Mouse (Mus musculus) naive thymus-derived CD4-positive, alpha-beta T cell, adult 2 months (primary cell): Measurements from ENCODE around the gene Arhgef28.

Experiments
- DNase-seq: peaks from one replicate; pipeline ENCODE4 v3.0.0-alpha.2; 2011; ENCODE audit warnings: low read depth

Arhgef28 gene

DNA sequence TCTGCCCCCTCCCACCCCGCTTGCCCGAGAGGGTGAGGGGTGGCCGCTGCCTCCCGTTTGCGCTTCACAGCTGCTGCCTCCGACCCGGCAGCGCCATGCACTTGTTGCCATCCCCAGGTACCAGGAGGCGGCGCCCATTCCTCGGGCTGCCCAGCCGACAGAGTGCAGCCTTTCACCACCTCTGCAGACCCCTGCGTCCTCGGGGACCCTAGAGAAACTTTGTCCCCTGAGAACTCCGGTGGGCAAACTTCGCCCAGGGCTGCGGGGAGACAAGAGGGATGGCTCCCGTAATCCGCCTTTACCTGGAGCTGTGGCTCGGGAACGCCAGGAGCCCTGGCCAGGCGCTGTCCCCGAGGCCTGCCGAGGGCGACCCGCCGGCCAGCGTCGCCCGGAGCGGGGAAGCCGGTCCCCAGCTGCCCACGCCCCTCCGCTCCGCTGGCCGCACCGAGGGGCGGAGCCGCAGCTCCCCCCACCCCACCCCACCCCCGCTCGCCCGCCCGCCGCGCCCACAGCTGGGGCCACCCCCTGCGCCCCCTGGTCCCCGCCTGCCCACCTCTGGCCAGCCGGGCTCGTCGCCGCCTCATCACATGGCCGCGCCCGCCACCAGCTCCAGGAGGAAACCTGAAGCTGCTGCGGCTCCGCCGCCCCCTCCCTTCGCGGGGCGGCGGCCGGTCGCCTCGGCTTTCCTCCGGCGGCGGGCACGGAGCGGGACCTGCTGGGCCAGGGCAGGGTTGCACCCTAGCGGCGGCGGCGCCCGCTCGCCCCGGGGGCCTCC, at the start of gene Arhgef28:
Gene Arhgef28 (minus strand): TSS at position 669 of the 775 bp plus-strand sequence.
- peak; percentile 4 for DNase-seq

DNA sequence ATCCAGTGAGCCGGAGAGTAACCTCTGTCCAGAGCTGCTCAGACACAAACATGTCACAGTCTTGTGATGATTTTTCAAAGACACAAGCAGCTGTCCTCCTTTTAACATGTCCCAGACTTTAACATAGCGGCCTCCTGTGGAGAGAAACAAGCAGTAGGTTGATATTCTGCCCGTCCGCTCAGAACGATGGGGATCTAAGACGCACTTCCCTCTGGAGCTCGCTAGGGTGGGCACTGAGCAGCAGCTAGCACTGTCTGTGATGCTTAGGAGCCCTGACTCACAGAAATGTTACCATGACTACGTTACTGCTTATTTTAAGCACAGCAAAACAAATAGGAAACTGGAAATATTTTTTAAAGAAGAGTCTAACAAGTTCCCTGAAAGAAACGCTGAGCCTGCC, 48.7 kb upstream of the Arhgef28 start:
- no peak for DNase-seq

DNA sequence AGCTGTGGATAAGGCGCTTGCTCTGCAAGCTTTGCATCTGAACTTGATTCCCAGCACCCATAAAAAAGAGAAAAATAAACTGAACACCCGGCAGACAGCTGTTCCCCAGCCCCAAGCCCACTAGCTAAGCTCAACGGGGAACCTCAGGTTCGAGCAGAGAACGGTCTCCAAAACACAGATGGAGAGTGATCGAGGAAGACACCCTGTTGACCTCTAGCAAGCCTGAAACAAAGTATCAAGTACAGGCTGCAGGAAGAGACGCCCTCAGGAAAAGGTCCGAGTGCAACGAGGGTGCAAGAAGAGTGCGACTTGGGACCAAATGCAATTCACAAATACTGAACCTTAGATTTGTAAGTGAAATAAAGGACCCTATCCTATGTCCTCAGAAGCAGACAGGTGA, 43.4 kb upstream of the Arhgef28 start:
- no peak for DNase-seq

DNA sequence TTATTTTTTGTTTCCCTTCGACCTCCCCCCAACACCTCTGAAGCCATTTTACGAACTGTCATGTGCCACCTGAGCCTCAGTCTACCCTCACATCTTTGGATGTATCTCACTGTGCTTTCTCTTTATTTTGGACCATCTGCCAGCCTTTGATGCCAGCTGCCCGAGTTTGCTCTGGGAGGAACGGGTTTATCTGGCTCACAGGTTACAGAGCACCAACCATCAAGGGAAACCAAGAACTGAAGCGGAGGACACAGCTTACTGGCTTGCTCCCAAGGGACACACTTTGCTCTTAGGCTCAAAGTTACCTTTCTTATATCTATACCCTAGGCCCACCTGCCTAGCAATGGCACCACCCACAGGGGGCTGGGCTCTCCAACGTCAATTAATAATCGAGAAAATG, 39.1 kb upstream of the Arhgef28 start:
- no peak for DNase-seq

DNA sequence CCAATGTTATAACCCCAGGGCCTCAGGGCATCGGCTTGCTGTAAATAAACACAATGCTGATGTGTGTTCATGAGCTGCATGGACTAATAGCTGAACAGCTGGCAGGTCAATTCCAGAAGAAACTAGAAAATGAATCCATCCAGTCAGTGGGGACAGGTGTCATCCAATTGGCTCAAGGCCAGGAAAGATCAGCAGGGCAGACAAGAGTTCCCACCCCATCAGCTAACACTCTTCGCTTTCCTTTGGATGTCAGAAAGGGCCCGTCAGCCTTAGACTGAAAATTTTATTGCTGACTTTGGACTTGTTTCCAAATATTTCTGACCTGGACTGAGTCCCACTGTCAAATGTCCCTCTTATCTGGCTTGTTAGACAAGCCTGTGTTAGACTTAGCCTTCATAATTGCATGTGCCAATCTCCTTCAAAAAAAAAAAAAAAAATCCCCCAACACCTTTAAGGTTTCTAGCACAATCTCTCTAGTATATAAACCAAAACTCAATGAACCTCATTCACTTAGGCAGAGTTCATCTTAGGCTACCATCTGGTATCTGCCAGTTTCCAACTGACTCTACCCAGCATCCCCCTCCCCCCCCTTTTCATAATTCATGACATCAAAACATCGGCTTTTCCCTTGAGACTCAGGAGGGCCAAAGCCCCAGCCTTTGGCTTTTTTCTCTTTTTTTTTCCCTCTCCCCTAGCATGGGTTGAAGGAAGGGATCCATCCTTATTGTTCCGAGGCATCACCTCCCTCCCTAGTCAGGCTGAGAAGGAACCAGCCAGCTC, 38.5 kb upstream of the Arhgef28 start:
- no peak for DNase-seq

DNA sequence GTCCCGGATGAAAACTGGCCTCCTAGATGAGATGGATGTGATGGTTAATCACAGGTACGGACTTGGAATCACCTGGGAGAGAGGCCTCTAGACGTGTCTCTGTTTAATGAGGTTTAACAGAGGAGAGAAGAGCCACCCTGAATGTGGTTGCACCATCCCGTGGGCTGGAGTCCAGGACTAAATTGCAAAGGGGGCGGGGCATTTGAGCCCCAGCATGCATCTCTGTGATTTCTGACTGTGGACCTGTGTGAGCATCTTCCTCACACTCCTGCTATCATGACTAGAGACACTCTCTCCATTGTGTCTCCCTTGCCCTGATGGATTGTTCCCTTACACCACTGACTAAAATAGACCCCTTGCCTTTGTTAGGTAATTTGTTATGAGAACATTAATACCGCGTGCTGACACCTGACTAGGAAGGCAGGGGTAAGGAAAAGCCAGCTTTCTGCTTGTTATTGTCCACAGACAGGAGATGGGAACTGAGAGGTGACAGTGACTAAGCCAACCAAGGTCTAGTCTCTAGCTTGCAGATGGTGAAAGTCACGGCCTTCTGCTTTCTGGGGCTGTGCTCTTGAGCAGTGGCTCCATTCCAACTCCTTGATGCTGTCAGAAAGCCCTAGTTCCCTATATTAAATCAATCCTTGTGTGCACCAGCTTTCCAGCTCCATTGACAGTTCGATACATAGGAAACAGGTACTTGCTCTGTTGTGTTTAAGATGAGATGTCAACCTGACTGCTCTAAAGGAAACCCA, 35.5 kb upstream of the Arhgef28 start:
- no peak for DNase-seq

DNA sequence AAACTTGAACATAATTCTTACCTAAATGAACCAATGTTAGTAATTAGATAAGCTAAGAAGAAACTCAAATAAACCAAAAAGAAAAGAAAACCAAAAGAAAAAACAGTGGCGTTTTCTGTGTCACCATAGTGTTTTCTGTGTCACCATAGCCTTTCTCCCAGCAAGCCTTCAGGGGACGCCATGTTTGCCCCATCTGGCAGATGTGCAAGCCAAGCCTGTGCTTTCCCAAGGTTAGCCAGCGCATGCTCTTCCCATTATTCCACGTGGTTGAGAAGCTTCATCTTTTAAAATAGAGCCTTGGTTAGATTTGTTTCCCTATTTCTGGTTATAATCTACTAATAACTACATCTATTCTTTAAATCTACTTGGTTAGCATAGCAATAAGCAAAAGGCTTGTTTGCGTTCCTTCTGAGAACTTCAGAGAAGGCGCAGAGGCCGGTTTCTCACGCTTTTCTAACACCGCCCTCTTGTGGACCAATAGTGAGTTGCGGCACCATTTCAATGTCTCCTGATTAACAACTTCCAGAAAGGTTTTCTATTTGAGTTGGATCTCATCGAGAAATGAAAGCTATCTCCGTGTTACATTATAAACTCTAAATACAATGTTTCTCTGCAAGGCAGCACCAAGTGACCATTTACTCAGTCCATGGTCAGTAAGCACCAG, 33.9 kb upstream of the Arhgef28 start:
- DNase-seq, result peak; percentile 65

DNA sequence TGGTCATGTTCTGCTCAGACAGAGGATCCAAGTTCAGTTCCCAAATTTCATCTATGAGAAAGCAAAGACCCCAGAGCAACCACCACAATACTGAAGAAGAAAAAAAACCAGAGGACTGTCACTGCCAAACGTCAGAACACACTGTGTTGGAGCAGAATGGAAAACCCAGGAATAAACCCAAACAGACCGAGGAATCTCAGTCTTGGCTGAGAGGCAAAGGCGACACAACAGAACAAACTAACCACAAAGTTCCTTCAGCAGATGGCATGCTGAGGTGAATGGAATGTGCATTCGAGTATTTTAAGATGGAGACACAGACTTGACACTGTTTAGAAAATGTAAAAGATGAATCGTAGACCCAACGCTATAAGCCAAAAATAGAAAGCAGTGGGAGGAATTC, 29.2 kb upstream of the Arhgef28 start:
- DNase-seq, result no peak

DNA sequence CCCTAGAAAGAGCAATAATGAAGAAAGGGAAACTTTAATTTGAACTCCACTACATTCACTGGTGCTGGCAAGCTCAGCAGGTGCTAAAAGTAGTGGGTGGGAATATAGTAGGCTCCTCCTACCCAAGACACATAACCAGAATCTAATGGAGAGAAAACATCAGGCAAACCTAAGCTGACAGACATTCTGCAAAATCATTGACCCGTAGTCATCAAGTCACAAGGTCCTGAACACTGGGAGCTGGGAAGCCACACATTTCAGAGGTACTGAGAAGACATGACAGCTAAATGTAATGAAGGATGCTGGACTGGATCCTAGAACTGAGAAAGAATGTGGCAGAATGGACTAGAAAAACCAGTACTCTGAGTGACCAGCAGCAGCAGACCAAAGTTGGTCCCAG, 24.3 kb upstream of the Arhgef28 start:
- DNase-seq, result no peak

DNA sequence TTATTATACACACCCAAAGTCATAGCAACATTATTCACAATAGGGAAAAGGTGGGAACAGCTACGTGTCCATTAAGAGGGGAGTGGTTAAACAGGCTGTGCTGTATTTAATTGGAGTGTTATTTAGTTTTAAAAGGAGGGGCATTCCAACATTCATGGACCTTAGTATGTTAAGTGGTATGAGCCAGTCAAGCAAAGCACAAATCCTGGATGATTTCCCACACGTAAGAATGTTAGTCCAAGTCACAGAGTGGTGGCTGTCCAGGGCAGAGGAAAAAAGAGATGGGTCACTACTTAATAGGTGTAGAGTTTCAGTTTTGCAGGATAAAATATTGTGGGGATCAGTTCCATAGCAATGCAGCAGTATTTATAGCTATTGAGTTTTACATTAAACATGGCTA, 20.0 kb upstream of the Arhgef28 start:
- no peak for DNase-seq

DNA sequence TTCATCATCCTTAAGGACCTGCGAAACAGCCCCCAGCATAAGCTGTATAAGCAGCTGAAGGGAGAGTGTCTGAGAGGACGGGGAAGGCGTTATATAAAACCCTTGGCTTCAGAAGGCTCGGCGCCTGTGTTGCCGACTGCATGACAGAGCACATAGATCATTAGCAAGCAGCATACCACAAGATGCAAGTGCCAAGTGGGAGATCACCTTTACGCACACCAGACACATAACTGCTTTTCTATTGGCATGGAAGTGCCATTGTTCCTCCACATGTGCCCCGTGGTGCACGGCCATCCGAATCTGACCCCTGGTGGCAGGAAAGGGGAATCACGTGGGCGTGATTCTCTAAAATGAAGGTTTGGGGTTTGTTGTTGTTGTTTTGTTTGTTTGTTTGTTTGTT, 16.6 kb upstream of the Arhgef28 start:
- peak; percentile 4 for DNase-seq

DNA sequence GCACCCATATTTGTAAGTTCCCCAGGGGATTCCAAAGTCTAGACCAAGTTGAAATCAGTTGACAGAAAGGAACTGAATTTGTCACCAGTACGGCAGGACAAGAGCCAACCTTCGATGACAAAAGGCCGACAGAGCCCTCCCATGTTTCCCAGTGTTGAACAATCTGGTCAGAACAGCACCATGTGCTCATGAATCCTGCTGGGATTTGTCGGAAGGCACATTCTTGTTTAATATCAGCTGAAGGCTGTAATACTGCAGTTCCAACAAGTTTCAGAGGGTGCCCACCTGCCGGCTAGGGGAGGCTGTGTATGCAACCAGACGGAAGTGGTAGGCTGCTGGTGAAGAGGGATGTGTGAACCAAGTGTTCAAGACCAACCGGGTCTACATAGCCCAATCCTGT, 3.9 kb upstream of the Arhgef28 start:
- DNase-seq, result no peak

DNA sequence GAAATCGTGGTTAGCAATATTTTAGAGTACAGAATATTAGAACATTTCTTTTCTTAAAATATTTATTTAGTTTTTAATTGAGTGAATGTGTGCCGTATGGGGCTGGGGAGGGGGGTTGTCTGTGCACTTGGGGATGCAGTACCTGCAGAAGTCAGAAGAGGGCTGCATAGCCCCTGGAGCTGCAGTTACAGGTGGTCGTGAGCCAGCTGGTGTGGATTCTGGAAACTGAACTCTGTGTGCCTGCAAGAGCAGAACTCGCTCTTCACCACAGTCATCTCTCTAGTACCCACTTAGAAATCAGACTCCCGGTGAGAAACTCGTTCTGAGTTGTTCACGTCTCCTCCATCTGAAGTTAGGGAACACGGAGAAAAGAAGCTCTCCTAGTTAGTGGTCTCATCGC, 2.6 kb upstream of the Arhgef28 start:
- no peak for DNase-seq

DNA sequence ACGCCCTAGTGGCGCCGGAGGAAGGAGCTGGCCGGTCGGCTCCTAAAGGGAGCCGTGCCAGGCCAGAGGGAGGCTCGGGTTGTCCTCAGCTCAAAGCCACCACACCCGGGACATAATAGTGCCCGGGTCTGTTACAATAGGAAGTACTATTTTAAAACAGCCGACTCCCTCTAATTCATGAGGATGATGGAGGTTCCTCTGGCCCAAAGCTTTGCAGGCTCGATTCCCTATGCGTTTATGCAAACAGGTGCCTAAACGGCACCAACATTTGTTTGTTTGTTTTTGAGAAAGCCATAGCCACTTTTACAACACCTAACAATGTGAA, 269 bp upstream of the Arhgef28 start:
- DNase-seq, result no peak

DNA sequence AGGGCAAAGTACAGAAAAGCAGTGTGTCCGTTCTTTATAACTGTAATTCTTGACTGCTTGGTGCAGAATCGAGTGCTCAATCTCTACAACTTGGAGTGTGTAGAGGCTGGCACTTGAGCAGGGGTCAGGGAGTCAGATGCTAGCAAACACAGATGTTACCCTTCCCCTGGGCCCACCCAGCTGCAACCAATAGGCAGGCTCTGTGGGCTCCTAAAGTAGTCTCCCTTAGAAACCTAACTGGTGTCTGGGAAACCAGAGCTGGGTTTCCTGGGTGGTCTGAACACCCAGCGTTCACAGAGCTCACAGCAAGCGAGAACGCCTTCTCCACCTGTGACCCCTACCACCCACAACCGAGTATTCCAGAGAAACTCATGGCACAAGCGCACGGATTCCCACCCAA, 1.1 kb downstream of the Arhgef28 start:
- DNase-seq, result no peak

DNA sequence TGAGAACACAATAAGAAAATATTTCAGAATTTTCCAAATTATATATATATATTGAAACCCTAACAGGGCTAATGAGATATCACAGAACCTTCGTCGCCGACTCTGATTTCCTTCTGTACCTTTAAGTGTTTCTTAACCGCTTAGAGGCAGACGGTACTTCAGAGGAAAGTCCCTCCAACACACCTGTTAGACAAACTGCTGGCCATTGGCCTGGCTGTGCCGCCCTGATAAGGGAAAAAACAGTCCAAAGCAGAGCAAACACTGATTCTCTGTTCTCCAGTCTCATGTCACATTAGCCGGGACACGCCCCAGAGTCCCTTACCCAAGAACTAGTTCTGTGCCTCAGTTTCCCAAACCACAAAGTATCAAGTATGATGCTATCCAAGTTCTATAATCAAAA, 1.9 kb downstream of the Arhgef28 start:
- no peak for DNase-seq

DNA sequence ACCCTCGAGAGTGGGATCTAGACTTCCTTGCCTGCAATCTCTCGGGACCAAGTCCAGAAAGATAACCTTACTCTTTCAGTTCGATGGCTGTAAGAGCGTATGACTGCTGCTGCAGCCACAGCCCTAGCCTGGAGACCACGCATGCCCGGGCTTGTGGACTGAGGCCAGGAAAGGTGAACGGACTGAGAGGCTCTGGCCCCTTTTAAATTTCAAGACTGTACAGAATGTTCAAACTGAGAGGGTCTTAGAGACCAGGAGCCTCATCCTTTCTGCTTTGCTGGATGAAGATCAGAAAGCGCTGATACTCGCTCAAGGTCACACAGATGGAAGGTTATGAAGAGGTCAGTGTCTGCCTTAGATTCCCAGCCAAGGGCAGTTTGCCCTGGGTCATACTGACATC, 4.8 kb downstream of the Arhgef28 start:
- DNase-seq, result no peak

DNA sequence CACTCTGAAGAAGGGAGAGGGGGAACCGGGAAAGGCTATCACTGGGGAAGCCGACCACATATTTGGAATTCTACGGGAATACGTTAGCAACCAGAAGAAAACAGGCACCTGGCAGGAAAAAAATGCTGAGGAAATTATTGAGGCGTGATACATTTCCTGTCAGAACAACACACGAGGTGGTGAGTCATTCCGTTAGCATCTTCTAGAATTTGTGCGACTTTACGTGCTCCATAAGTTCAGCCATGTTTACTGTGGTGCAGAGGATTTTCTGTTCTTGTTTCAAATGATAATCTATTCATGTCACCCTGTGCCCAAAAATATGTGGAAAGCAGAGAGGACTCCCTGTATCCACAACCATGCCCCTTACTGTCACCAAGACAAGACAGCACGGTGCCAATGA, 13.6 kb downstream of the Arhgef28 start:
- no peak for DNase-seq

DNA sequence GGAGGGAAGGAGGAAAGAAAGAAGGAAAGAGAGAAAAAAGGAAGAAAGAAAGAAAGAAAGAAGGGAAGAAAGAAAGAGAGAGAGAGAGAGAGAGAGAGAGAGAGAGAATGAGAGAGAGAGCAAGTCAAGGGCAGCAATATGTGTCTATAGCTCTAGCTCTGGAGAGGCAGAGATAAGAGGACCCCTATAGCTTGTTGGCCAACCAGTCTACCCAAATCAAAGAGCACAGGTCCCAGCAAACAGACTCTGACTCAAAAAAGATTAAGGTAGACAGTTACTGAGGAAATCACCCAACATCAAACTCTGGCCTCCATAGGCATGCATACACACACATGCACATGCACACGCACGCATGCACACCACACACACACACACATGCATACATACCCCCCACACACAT, 17.7 kb downstream of the Arhgef28 start:
- DNase-seq, result no peak

DNA sequence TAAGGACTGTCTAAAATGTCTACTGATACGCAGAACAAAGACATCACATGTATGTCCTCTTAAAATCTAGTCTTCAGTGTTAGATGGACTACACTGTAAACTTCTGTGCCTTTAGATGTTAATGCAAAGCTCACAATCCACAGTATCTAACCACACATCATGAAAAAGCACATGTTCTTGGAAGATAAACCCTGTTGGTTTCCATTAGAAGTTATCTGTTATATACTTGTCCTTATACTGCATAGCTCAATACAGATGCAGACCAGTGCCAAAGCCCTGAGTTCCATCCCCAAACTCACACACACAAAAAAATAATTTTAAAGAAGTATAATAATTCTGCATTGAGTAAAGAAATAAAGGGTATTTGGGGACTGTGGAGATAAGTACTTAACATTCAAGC, 18.3 kb downstream of the Arhgef28 start:
- DNase-seq, result no peak

DNA sequence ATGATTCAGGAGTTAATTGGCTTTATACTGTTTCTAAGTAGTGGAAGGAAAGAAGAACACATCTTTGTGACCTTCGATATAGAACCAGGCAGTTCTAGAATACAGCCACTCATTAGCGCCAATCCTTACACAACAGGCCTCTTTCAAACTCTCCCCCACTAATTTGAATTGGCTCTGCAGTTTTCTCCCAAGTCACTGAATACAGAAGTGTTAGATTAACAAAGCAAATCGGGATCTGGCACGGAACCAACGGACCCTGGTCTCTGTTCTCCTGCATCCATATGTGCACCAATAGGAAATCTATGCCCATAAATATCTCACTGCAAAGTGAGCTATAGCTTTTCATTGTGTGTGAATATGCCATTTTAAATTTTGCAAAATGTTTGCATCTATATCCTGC, 20.1 kb downstream of the Arhgef28 start:
- DNase-seq, result no peak

DNA sequence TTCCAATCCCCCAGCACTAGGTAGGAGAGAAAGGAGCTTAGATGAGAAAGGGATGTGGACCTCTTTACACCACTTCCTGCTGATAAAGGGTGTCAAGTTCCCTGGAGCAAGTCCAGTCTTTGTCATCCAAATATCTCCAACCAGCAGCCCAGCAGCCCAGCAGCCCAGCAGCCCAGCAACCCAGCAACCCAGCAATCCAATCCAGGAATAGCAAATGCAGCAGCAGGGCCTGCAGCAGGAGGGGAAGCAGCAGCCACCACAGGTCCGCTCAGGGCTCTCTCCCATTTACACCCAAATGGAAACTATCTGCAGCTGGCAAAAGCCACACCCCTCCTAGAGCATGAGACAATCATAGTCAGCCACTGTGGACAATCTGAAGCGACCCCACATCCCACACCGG, 21.6 kb downstream of the Arhgef28 start:
- no peak for DNase-seq
